Mouse (Mus musculus) right cerebral cortex, postnatal 25 days (tissue): ENCODE measurements at regions not wholly inside any gene's neighbourhood (a gene's known extent, or its start where the extent isn't known, plus 50 kb on each side); places are given as distances from the start of the nearest gene placed in this dataset.

Experiments
- DNase-seq: peaks from one replicate; pipeline ENCODE4 v3.0.0; 2022

- no peak for DNase-seq
Observed at GRCm38 (mm10) chr3:41857446-41857845, 115.0 kb downstream of the D3Ertd751e start.

DNA sequence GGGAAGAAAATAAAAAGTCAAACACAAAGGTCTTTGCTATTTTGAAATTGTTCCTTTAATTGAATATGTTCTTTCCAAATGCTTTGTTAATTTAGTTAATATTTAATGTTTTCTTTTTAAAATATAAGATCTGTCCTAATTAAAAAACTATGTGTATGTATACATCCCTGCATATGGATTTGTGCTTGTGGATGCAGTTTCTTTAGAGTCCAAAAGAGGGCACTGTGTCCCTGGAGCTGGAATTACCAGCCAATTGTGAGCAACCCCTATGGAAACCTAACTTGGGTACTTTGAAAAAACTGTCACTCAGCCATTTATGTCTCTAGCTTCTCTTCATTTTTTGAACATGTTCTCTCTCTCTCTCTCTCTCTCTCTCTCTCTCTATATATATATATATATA is 120.3 kb downstream of the D3Ertd751e start:
- DNase-seq: no peak

DNA sequence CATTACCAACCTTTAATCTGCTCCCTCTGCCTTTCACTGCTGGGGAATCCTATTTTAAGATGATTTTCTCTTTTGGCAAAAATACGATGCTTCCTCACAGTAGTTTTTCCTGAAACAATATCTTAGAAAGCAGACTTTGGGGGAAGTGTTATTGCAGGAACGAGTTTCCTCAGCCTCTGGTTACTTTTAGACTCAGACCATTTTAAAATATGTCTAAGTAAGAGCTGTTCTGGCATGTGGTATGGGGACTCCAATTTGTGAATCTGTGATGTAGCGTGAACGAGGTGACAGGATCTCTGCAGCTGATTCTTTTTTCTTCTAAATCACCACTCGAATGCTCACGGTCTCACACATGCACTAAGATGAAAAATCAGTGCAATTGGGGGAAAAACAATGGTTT is 166.5 kb downstream of the D3Ertd751e start:
- DNase-seq: no peak

- no peak for DNase-seq
Observed at GRCm38 (mm10) chr3:41913190-41913589, 170.8 kb downstream of the D3Ertd751e start.

DNA sequence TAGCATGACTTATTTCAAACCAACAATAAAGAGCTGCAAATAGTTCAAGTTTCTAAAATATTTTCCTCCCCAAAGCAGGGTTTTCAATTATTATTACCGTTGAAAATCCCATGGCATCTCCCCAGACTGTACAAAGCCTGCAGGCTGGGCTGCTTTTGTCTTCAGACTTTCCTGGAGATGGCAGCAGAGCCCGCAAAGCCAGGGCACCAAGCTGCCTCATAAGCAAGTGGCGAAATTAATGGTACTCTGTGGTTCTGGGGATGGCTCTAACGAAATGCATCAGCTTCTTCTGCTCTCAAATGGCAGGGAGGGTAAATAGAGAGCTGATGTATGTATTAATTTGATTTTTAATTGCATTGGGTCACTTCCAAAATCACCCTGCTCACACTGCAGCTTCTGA is 197.4 kb downstream of the D3Ertd751e start:
- DNase-seq: no peak

- DNase-seq: no peak
Observed at GRCm38 (mm10) chr3:41942964-41943363, 200.6 kb downstream of the D3Ertd751e start.

- no peak for DNase-seq
Observed at GRCm38 (mm10) chr3:41949404-41949803, 207.0 kb downstream of the D3Ertd751e start.

- no peak for DNase-seq
Observed at GRCm38 (mm10) chr3:41957385-41957784, 215.0 kb downstream of the D3Ertd751e start.

DNA sequence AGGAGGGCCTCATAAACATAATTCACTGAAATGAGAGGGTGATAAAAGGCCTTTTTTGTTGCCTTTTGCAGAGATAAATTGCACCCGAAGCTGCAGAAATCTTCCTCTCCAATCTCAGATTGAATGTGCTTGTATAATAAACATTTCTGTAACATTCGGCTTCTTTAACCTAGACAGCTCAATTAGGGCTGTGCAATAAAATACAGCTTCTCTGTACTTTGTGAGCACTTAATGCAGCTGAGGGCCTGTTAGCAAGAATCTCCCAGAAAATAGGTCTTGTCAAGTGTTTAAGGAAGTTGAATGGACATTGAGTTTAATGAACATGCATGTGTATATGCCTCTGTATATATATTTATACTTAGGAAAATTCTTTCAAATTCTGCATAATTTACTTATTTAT is 217.8 kb downstream of the D3Ertd751e start:
- DNase-seq: no peak

- peak; percentile 9 for DNase-seq
Observed at GRCm38 (mm10) chr3:41962923-41963322, 220.5 kb downstream of the D3Ertd751e start.

GRCm38 (mm10) chr3:42006672-42007265 is 264.4 kb downstream of the D3Ertd751e start:
- DNase-seq: no peak

- no peak for DNase-seq
Observed at GRCm38 (mm10) chr3:42023187-42023586, 280.8 kb downstream of the D3Ertd751e start.

- no peak for DNase-seq
Observed at GRCm38 (mm10) chr3:42039632-42040031, 297.2 kb downstream of the D3Ertd751e start.

GRCm38 (mm10) chr3:42040270-42040812 is 297.9 kb downstream of the D3Ertd751e start:
- DNase-seq: no peak

DNA sequence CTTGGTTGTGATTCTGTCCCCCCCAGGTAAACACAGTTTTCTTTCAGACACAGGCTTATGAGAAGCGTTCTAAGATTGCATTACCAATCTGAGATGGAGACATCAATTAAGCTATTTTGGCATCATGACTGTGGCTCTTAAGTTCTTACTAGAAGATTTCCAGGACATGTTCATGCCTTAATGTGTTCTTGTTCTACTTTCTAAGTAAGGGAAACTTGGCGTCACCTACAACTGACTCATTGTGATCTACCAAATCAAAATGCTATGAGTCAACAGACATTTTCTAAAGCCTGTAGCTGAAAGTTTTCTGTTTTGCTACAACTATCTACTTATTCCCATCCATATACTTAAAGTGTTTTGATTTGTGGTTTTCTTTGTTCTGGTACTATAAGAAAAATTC is 298.5 kb downstream of the D3Ertd751e start:
- DNase-seq: no peak

GRCm38 (mm10) chr3:42057286-42057868 is 315.0 kb downstream of the D3Ertd751e start:
- no peak for DNase-seq

DNA sequence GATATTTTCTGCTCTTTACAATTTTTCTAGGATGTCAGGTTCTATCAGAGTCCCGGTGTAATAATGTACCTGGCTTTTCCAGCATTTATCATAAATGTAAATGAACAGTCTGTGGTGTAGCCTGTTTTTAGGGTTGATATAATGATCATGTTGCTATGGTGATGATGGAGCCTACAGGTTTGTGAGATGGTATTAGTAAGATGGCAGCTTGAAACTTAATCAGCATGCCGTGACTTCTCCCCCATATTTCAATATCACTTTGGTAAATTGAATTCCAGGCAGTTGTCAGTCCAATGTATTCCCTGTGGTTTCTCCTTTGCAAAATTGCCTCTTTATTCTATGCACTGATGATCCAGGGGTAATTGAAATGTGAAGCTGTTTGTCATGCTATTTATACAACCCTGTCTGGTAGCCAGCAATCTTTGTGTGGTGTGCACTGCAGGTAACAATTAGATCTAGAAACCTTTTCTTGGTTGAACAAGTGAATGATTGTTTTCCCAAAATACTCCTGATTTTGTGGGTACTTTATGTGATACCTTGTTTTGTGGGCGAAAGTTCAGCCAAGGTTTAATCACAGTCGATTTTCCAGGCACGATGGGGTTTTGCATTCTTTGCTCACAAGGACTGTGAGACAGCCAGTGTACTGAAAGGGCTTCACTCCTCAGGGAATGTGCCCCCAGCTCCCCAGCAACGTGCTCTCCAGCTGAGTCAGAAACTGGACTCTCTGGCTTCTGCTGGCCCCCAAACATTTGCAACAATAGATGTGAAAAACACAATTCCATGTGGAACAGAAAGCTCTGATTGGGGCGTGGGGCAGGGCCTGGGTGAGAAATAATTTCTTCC is 322.9 kb downstream of the D3Ertd751e start:
- DNase-seq: no peak

DNA sequence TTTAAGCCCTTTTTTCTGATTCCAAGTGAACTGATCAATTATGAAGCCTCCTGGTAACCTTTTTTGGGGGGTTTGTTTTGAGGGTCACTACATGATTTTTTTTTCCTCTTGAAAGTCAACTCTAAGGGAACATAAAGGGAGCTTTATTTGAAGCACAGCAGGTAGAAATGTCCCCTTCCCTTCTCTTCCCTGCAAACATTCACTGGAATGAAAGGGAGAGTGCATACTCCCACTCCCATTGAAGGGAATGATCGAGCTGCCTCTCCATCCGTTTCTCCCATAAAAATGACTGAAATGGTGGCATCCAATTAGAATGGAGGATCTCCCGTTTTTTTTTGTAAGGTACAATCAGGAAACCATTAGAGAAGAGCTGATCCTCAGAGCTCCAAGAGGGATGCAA is 323.6 kb downstream of the D3Ertd751e start:
- DNase-seq: no peak

- no peak for DNase-seq
Observed at GRCm38 (mm10) chr3:42067036-42067435, 324.6 kb downstream of the D3Ertd751e start.

DNA sequence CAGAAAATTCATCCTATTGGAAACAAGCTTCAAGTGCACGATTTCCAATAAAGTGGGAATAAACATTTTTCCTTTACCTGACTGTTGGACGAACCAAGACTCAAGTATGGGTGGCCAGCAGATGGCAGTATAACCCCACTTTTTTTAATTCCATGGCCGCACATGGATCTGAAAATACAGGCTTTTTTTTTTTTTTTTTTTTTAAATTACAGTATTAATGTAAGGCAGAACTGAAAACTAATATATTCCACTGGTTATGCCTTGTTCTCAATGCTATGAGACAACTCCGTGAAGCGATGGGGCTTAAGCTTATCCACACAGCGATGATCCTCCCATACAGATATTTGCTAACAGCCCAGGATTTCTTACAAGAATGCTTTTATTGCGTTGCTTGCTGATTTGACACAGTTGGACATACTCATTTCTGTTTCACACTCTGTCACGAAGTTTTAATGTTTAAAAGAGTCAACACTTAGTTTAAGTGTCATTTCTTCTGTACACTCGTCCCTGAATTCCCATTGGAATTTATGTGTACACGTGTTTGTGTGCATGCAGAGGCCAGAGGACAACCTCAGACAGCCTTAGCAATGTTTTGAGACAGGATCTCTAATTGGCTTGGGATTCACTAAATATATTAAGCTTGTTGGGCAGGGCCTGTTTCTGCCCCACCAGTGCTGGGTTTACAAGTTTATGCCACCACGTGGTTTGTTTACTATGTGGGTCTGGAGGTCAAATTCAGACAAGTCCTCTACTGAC is 332.3 kb downstream of the D3Ertd751e start:
- peak; percentile 12 for DNase-seq

- peak; percentile 74 for DNase-seq
Observed at GRCm38 (mm10) chr3:42110976-42111847, 368.8 kb downstream of the D3Ertd751e start.
